ENCODE assay signal across 8 mouse cellular contexts in the genomic region with DNA sequence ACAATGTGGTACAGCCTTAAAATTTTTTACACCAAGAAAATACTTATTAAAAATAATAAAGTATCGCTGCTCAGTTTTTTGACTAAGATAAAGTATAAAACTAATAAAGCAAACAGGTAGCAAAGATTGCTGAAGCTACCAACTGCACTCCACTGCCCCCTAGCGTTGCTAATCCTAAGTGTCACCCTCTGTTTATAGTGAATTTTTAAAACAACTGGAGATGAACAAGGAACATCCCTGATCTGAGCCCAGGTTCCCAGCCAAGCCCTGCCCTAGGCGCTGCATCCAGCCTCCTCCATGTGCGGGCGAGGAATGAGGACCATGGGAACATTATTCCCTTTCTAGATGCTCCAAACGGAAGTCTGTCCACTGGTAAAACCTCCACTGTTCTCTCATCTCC. TPM values are rescaled to one million over a fixed set of nuclear protein-coding genes. Genes with fewer than 3 reads are reported as not detected.
DNase-seq lines count a peak whose midpoint lies in the region; ATAC-seq and TF ChIP-seq lines count a peak whose summit lies in the region.

No protein-coding gene starts in this region.

- peak; percentile 75 for TF ChIP-seq CTCF in liver, postnatal 0 days (IDR thresholded peaks at IDR 0.05; ENCODE audit: low read depth)

- H3K27ac ChIP-seq in midbrain, embryonic 10.5 days (replicated peaks), result no peak overlapping the region
- no peak overlapping the region for H3K27ac ChIP-seq in midbrain, embryonic 15.5 days
- no peak overlapping the region for H3K27ac ChIP-seq in liver, postnatal 0 days (ENCODE audit: low read depth)

- no peaks in the 10 kb centered on the region for H3K9me3 ChIP-seq in midbrain, embryonic 10.5 days (replicated peaks)
- H3K9me3 ChIP-seq in midbrain, embryonic 15.5 days, result no peaks in the 10 kb centered on the region
- H3K9me3 ChIP-seq in liver, postnatal 0 days (ENCODE audit: low read length), result no peaks in the 10 kb centered on the region

- no peak overlapping the region for H3K9ac ChIP-seq in midbrain, embryonic 15.5 days
- H3K9ac ChIP-seq in liver, postnatal 0 days (replicated peaks), result no peak overlapping the region

- WGBS in midbrain, embryonic 10.5 days, result 58% methylated on average over 6 of the region's 6 CpGs
- 57% methylated on average over 6 of the region's 6 CpGs for WGBS in midbrain, embryonic 15.5 days
- WGBS in liver, postnatal 0 days (ENCODE audit: insufficient replicate concordance), result 72% methylated on average over 6 of the region's 6 CpGs

- H3K4me2 ChIP-seq in midbrain, embryonic 15.5 days, result no peak overlapping the region
- H3K4me2 ChIP-seq in liver, postnatal 0 days (ENCODE audit: low read depth, low read length), result no peak overlapping the region

- ATAC-seq in midbrain, embryonic 15.5 days (replicated peaks), result no peak
- ATAC-seq in granulocyte monocyte progenitor cell, adult 5-6 weeks (replicated peaks; ENCODE audit: poor library complexity, severe bottlenecking), result peak; percentile 46; the same call in 1 of the 2 replicates
- no peak for ATAC-seq in liver, postnatal 0 days

- no peaks in the 10 kb centered on the region for H3K4me1 ChIP-seq in midbrain, embryonic 10.5 days
- H3K4me1 ChIP-seq in midbrain, embryonic 15.5 days, result no peaks in the 10 kb centered on the region
- H3K4me1 ChIP-seq in liver, postnatal 0 days (ENCODE audit: insufficient read depth), result no peaks in the 10 kb centered on the region

- H3K4me3 ChIP-seq in midbrain, embryonic 10.5 days, result no peak overlapping the region
- H3K4me3 ChIP-seq in midbrain, embryonic 15.5 days, result no peak overlapping the region
- no peak overlapping the region for H3K4me3 ChIP-seq in liver, postnatal 0 days (ENCODE audit: low read depth, low read length)

- TF ChIP-seq EP300 in liver, postnatal 0 days (IDR thresholded peaks at IDR 0.05; ENCODE audit: low read depth), result no peak

- H3K36me3 ChIP-seq in midbrain, embryonic 10.5 days, result peaks cover 83% of the 10 kb centered on the region
- H3K36me3 ChIP-seq in midbrain, embryonic 15.5 days (replicated peaks), result peaks cover 24% of the 10 kb centered on the region; the same call in 1 of the 2 replicates
- H3K36me3 ChIP-seq in liver, postnatal 0 days (replicated peaks; ENCODE audit: insufficient read depth, low read length), result peaks cover 59% of the 10 kb centered on the region

- H3K27me3 ChIP-seq in midbrain, embryonic 10.5 days (ENCODE audit: low read depth, poor library complexity, severe bottlenecking), result no peaks in the 10 kb centered on the region
- H3K27me3 ChIP-seq in midbrain, embryonic 15.5 days (replicated peaks), result no peaks in the 10 kb centered on the region
- H3K27me3 ChIP-seq in liver, postnatal 0 days (ENCODE audit: insufficient read depth, low read length), result no peaks in the 10 kb centered on the region

- DNase-seq in cerebellum, adult 18-20 months, result peak; percentile 40 to 56
- no peak for DNase-seq in cerebellum, adult 9-10 months
- DNase-seq in midbrain, embryonic 10.5 days (ENCODE audit: low spot score), result peak; percentile 32
- peak; percentile 67 for DNase-seq in brain, adult 2 months (ENCODE audit: low read depth, low spot score)
- DNase-seq in liver, postnatal 0 days, result peak; percentile 52
- peak; percentile 14 for DNase-seq in skeletal muscle tissue, adult 2 months (ENCODE audit: low read depth, low spot score)

RNA-seq across cellular contexts. Expression of gene Tm9sf3, which starts 19.2 kb away (rescaled TPM):
- polyA plus RNA-seq in midbrain, embryonic 10.5 days (2016; fragmentation: Nextera tagmentation; extraction: Ambion mirVana), result 96.0 and 99.0 TPM in 2 replicates
- 85.4 and 87.8 TPM in 2 replicates for polyA plus RNA-seq in midbrain, embryonic 15.5 days (2015; fragmentation: Nextera tagmentation; extraction: Ambion mirVana)
- total RNA-seq in granulocyte monocyte progenitor cell, adult 5-6 weeks (2014; fragmentation: Nextera tagmentation), result 133 TPM in 2 replicates
- total RNA-seq in granulocyte monocyte progenitor cell, adult 5-6 weeks (2017), result 296 and 339 TPM in 2 replicates
- 45.8 and 49.2 TPM in 2 replicates for polyA plus RNA-seq in liver, postnatal 0 days (2015; fragmentation: Nextera tagmentation; extraction: Ambion mirVana)

RNA-seq across cellular contexts. Expression of gene Tll2, which starts 37.9 kb away (rescaled TPM):
- polyA plus RNA-seq in midbrain, embryonic 10.5 days (2016; fragmentation: Nextera tagmentation; extraction: Ambion mirVana), result 0.53 and 0.58 TPM in 2 replicates
- polyA plus RNA-seq in midbrain, embryonic 15.5 days (2015; fragmentation: Nextera tagmentation; extraction: Ambion mirVana), result 1.3 and 1.6 TPM in 2 replicates
- not detected in 2 replicates for total RNA-seq in granulocyte monocyte progenitor cell, adult 5-6 weeks (2014; fragmentation: Nextera tagmentation)
- total RNA-seq in granulocyte monocyte progenitor cell, adult 5-6 weeks (2017), result not detected in 2 replicates
- not detected in 2 replicates for polyA plus RNA-seq in liver, postnatal 0 days (2015; fragmentation: Nextera tagmentation; extraction: Ambion mirVana)
